Comparison of ENCODE assay signal across 26 mouse cellular contexts in the genomic region with DNA sequence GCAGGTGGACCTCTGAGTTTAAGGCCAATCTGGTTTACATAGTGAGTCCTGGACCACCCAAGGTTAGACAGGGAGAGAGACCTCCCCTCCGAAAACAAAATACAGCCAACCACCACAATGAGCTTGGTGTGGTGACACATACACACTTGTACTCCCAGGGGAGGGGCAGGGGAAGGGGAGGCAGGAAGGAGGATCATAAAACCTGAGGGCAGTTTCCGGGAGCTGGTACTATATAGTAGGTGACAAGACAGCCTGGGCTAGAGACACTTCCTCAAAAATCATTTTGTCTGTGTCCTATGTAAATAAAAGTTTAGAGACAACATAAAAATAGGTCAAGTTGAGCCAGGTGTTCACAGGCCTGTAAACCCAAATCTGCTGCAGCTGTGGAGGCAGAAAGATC. TPM values are rescaled to one million over a fixed set of nuclear protein-coding genes. Genes with fewer than 3 reads are reported as not detected.
DNase-seq lines count a peak whose midpoint lies in the region; ATAC-seq and TF ChIP-seq lines count a peak whose summit lies in the region.
"Had no signal": no experiment of that assay in that cellular context is flagged by ENCODE, and none has a peak within 500 bp of the region (broad histone marks: within the 10 kb centered on the region; RNA-seq: fewer than 3 reads in every experiment).

No protein-coding gene starts in this region.

- intact Hi-C loops in heart, postnatal 36 days (cut with DNase I): loop anchor here (2.0 to 5.0 kb wide), 2 partner anchors 14 to 35 kb away; a partner anchor contains a TSS

- no peak overlapping the region for H3K4me2 ChIP-seq in midbrain, embryonic 11.5 days
- no peak overlapping the region for H3K4me2 ChIP-seq in midbrain, embryonic 15.5 days
- no peak overlapping the region for H3K4me2 ChIP-seq in CH12.LX (ENCODE audit: insufficient read depth, low read depth, poor library complexity, severe bottlenecking)
- H3K4me2 ChIP-seq: hindbrain, embryonic 12.5 days; intestine, embryonic 15.5 days; midbrain, embryonic 12.5 days; stomach, embryonic 15.5 days had no signal

- DNase-seq in midbrain, embryonic 11.5 days (ENCODE audit: low spot score, missing footprints): peak; percentile 77
- DNase-seq in CH12.LX (ENCODE audit: extremely low read depth): peak; percentile 68
- DNase-seq in thymus, adult 2 months: peak; percentile 41
- DNase-seq in thymus, postnatal 36 days: peak; percentile 33 to 56
- DNase-seq in lung, postnatal 10 days: no peak
- DNase-seq in heart, postnatal 36 days: no peak
- DNase-seq: adrenal gland, postnatal 10 days; cerebellum, adult 11 months; cerebellum, adult 9-10 months; heart, postnatal 14 days; kidney, adult 2 months; kidney, postnatal 36 days; liver, embryonic 13.5 days; lung, adult 2 months; lung, postnatal 14 days; retina, postnatal 1 day; right cerebral cortex, postnatal 14 days; spleen, adult 18-20 months had no signal

- H3K36me3 ChIP-seq in midbrain, embryonic 11.5 days (ENCODE audit: control insufficient read depth, insufficient read depth, low read length): 0 out of 2 replicates have a peak, but pooled peaks cover 2% of the 10 kb centered on the region
- H3K36me3 ChIP-seq in midbrain, embryonic 15.5 days (replicated peaks): 0 out of 2 replicates have a peak, but pooled peaks cover 6% of the 10 kb centered on the region
- H3K36me3 ChIP-seq in CH12.LX (replicated peaks in 1 of 2; ENCODE audit: control insufficient read depth in 1 of 2, insufficient read depth in 1 of 2, low read length in 1 of 2): peaks cover 3 to 33% of the 10 kb centered on the region in 2 experiments
- peaks cover 13% of the 10 kb centered on the region for H3K36me3 ChIP-seq in thymus, adult 2 months (ENCODE audit: control insufficient read depth, insufficient read depth, low read length)

- WGBS in midbrain, embryonic 11.5 days: 84% methylated on average over 2 of the region's 2 CpGs
- 90% methylated on average over 2 of the region's 2 CpGs for WGBS in midbrain, embryonic 15.5 days
- 76% methylated on average over 2 of the region's 2 CpGs for WGBS in thymus, adult 2 months

- peaks cover 25% of the 10 kb centered on the region for H3K79me2 ChIP-seq in CH12.LX (replicated peaks; ENCODE audit: control insufficient read depth, extremely low read depth, insufficient read depth, poor library complexity, severe bottlenecking)

- no peaks in the 10 kb centered on the region for H3K27me3 ChIP-seq in midbrain, embryonic 11.5 days (ENCODE audit: control insufficient read depth, insufficient read depth, low read length)
- 0 out of 2 replicates have a peak, but pooled peaks cover 4% of the 10 kb centered on the region for H3K27me3 ChIP-seq in midbrain, embryonic 15.5 days (replicated peaks)
- no peaks in the 10 kb centered on the region for H3K27me3 ChIP-seq in CH12.LX (replicated peaks)
- H3K27me3 ChIP-seq in thymus, adult 2 months (ENCODE audit: control insufficient read depth, insufficient read depth, low read length): no peaks in the 10 kb centered on the region
- H3K27me3 ChIP-seq: intestine, embryonic 15.5 days; liver, embryonic 13.5 days; midbrain, embryonic 12.5 days; stomach, embryonic 15.5 days had no signal

- no peak overlapping the region for H3K9ac ChIP-seq in midbrain, embryonic 11.5 days (ENCODE audit: low read length)
- H3K9ac ChIP-seq in midbrain, embryonic 15.5 days: no peak overlapping the region
- no peak overlapping the region for H3K9ac ChIP-seq in CH12.LX (ENCODE audit: insufficient read depth, low read depth)
- H3K9ac ChIP-seq: hindbrain, embryonic 12.5 days; intestine, embryonic 15.5 days; liver, embryonic 13.5 days; midbrain, embryonic 12.5 days; stomach, embryonic 15.5 days had no signal

- no peak for TF ChIP-seq EP300 in CH12.LX (IDR thresholded peaks at IDR 0.05; ENCODE audit: low read length)

- no peak overlapping the region for H3K4me3 ChIP-seq in midbrain, embryonic 11.5 days (ENCODE audit: low read depth, low read length)
- no peak overlapping the region for H3K4me3 ChIP-seq in midbrain, embryonic 15.5 days
- H3K4me3 ChIP-seq in CH12.LX (replicated peaks in 1 of 3; ENCODE audit: low read depth in 2 of 3, low read length in 2 of 3, poor library complexity in 1 of 3): no peak overlapping the region
- H3K4me3 ChIP-seq in thymus, adult 2 months (ENCODE audit: control insufficient read depth, insufficient read depth, low read length): no peak overlapping the region
- H3K4me3 ChIP-seq: hindbrain, embryonic 12.5 days; intestine, embryonic 15.5 days; liver, embryonic 13.5 days; midbrain, embryonic 12.5 days; stomach, embryonic 15.5 days had no signal

- H3K9me3 ChIP-seq in midbrain, embryonic 11.5 days (ENCODE audit: control insufficient read depth, low read length): no peaks in the 10 kb centered on the region
- H3K9me3 ChIP-seq in midbrain, embryonic 15.5 days: no peaks in the 10 kb centered on the region
- H3K9me3 ChIP-seq in CH12.LX (replicated peaks; ENCODE audit: low read length): no peaks in the 10 kb centered on the region
- H3K9me3 ChIP-seq: G1E; hindbrain, embryonic 12.5 days; intestine, embryonic 15.5 days; liver, embryonic 13.5 days; midbrain, embryonic 12.5 days; stomach, embryonic 15.5 days had no signal

- dilution Hi-C loops in CH12.LX (cut with MboI; ENCODE audit: extremely low pct_ligation_motif_present, extremely low pct_unique_long_range_greater_than_20kb, low sequenced_read_pairs): no loop called here

- no peak overlapping the region for H3K27ac ChIP-seq in midbrain, embryonic 11.5 days (ENCODE audit: low read depth, low read length)
- H3K27ac ChIP-seq in midbrain, embryonic 15.5 days: no peak overlapping the region
- H3K27ac ChIP-seq in CH12.LX (ENCODE audit: insufficient read depth, low read depth): no peak overlapping the region
- H3K27ac ChIP-seq in thymus, adult 2 months (ENCODE audit: control insufficient read depth, insufficient read depth, low read length): peak overlapping the region; percentile 93
- H3K27ac ChIP-seq: hindbrain, embryonic 12.5 days; hindbrain, postnatal 0 days; intestine, embryonic 15.5 days; midbrain, embryonic 12.5 days; stomach, embryonic 15.5 days had no signal

- H3K4me1 ChIP-seq in midbrain, embryonic 11.5 days (ENCODE audit: control insufficient read depth, insufficient read depth, low read length): peaks cover 20% of the 10 kb centered on the region
- H3K4me1 ChIP-seq in midbrain, embryonic 15.5 days: peaks cover 17% of the 10 kb centered on the region
- peaks cover 3 to 37% of the 10 kb centered on the region in 2 experiments; a peak in 3 of 4 replicates for H3K4me1 ChIP-seq in CH12.LX (ENCODE audit: control insufficient read depth in 1 of 2, insufficient read depth in 2 of 2)
- H3K4me1 ChIP-seq in thymus, adult 2 months (replicated peaks; ENCODE audit: control insufficient read depth, insufficient read depth, low read length): peaks cover 17% of the 10 kb centered on the region

- in situ Hi-C loops in CH12.LX (cut with MboI; ENCODE audit: low pct_ligation_motif_present, low pct_unique_long_range_greater_than_20kb, low sequenced_read_pairs): no loop called here

- no peak for TF ChIP-seq CTCF in CH12.LX (conservative IDR thresholded peaks at IDR 0.05 in 1 of 2, IDR thresholded peaks at IDR 0.05 in 1 of 2; ENCODE audit: low read depth in 2 of 2, low read length in 2 of 2)
- TF ChIP-seq CTCF in thymus, adult 2 months (IDR thresholded peaks at IDR 0.05; ENCODE audit: borderline replicate concordance, control insufficient read depth, extremely low read depth, insufficient read depth, low read length, poor library complexity): no peak

- TF ChIP-seq RAD21 in CH12.LX (IDR thresholded peaks at IDR 0.05; ENCODE audit: low read depth, low read length): no peak

- TF ChIP-seq POLR2A in CH12.LX (IDR thresholded peaks at IDR 0.05; ENCODE audit: low read depth, low read length): no peak
- no peak for TF ChIP-seq POLR2A in thymus, adult 2 months (IDR thresholded peaks at IDR 0.05; ENCODE audit: control insufficient read depth, extremely low read depth, insufficient read depth, low read length, poor library complexity)

- no peak for ATAC-seq in midbrain, embryonic 11.5 days (ENCODE audit: low FRiP score)
- no peak for ATAC-seq in midbrain, embryonic 15.5 days (replicated peaks)
- ATAC-seq: forebrain, embryonic 16.5 days; hindbrain, postnatal 0 days; intestine, embryonic 15.5 days had no signal

RNA-seq across cellular contexts. Expression of a gene that starts 1.8 kb away (rescaled TPM):
- polyA plus RNA-seq in midbrain, embryonic 11.5 days (2014; fragmentation: Nextera tagmentation; extraction: Ambion mirVana): 25.6 and 28.0 TPM in 2 replicates
- polyA plus RNA-seq in midbrain, embryonic 15.5 days (2015; fragmentation: Nextera tagmentation; extraction: Ambion mirVana): 28.4 and 30.5 TPM in 2 replicates
- total RNA-seq in CH12.LX (2012; rRNA removed) (16.5 and 16.6 TPM in 2 replicates), CH12.LX (2014; rRNA removed) (13.6 and 14.0 TPM in 2 replicates)
- polyA plus RNA-seq in CH12.LX (2012; ENCODE audit: insufficient read length, low read depth): 18.9 and 22.3 TPM in 2 replicates
- 71.1 and 71.9 TPM in 2 replicates for polyA plus RNA-seq in thymus, adult 2 months (2012; rRNA removed)
- total RNA-seq in heart, postnatal 36 days (2021): 1 to 10 TPM; 7.8 to 8.7 TPM

RNA-seq across cellular contexts. Expression of a gene that starts 12.8 kb away (rescaled TPM):
- 9.8 and 10.4 TPM in 2 replicates for polyA plus RNA-seq in midbrain, embryonic 11.5 days (2014; fragmentation: Nextera tagmentation; extraction: Ambion mirVana)
- polyA plus RNA-seq in midbrain, embryonic 15.5 days (2015; fragmentation: Nextera tagmentation; extraction: Ambion mirVana): 27.3 and 30.6 TPM in 2 replicates
- 7.2 TPM in 2 replicates for total RNA-seq in CH12.LX (2012; rRNA removed)
- 2.5 and 2.9 TPM in 2 replicates for total RNA-seq in CH12.LX (2014; rRNA removed)
- polyA plus RNA-seq in CH12.LX (2012; ENCODE audit: insufficient read length, low read depth): 7.3 and 8.6 TPM in 2 replicates
- 94.1 and 110 TPM in 2 replicates for polyA plus RNA-seq in thymus, adult 2 months (2012; rRNA removed)
- 10 to 100 TPM; 14.0 to 14.2 TPM for total RNA-seq in heart, postnatal 36 days (2021)

RNA-seq across cellular contexts. Expression of a gene that starts 18.6 kb away (rescaled TPM):
- 41.8 and 48.9 TPM in 2 replicates for polyA plus RNA-seq in midbrain, embryonic 11.5 days (2014; fragmentation: Nextera tagmentation; extraction: Ambion mirVana)
- 36.5 and 36.9 TPM in 2 replicates for polyA plus RNA-seq in midbrain, embryonic 15.5 days (2015; fragmentation: Nextera tagmentation; extraction: Ambion mirVana)
- total RNA-seq in CH12.LX (2012; rRNA removed): 15.8 and 16.2 TPM in 2 replicates
- 6.4 and 8.5 TPM in 2 replicates for total RNA-seq in CH12.LX (2014; rRNA removed)
- polyA plus RNA-seq in CH12.LX (2012; ENCODE audit: insufficient read length, low read depth): 31.5 and 41.7 TPM in 2 replicates
- polyA plus RNA-seq in thymus, adult 2 months (2012; rRNA removed): 47.9 and 49.5 TPM in 2 replicates
- 10 to 100 TPM; 18.6 to 22.4 TPM for total RNA-seq in heart, postnatal 36 days (2021)

RNA-seq across cellular contexts. Expression of a gene that starts 18.8 kb away (rescaled TPM):
- 3.2 and 4.8 TPM in 2 replicates for polyA plus RNA-seq in midbrain, embryonic 11.5 days (2014; fragmentation: Nextera tagmentation; extraction: Ambion mirVana)
- 30.4 and 31.1 TPM in 2 replicates for polyA plus RNA-seq in midbrain, embryonic 15.5 days (2015; fragmentation: Nextera tagmentation; extraction: Ambion mirVana)
- total RNA-seq in CH12.LX (2012; rRNA removed) (0.38 and 0.72 TPM in 2 replicates), CH12.LX (2014; rRNA removed) (0.23 TPM in 2 replicates)
- 0.82 and 1.1 TPM in 2 replicates for polyA plus RNA-seq in CH12.LX (2012; ENCODE audit: insufficient read length, low read depth)
- 1.2 and 2.7 TPM in 2 replicates for polyA plus RNA-seq in thymus, adult 2 months (2012; rRNA removed)
- under 1 TPM; 0.69 to 0.79 TPM for total RNA-seq in heart, postnatal 36 days (2021)

RNA-seq across cellular contexts. Expression of a gene that starts 27.2 kb away (rescaled TPM):
- polyA plus RNA-seq in midbrain, embryonic 11.5 days (2014; fragmentation: Nextera tagmentation; extraction: Ambion mirVana): 355 and 377 TPM in 2 replicates
- 121 and 132 TPM in 2 replicates for polyA plus RNA-seq in midbrain, embryonic 15.5 days (2015; fragmentation: Nextera tagmentation; extraction: Ambion mirVana)
- total RNA-seq in CH12.LX (2012; rRNA removed): 488 and 589 TPM in 2 replicates
- total RNA-seq in CH12.LX (2014; rRNA removed): 32.5 and 36.3 TPM in 2 replicates
- polyA plus RNA-seq in CH12.LX (2012; ENCODE audit: insufficient read length, low read depth): 39.5 and 56.6 TPM in 2 replicates
- 891 and 1,033 TPM in 2 replicates for polyA plus RNA-seq in thymus, adult 2 months (2012; rRNA removed)
- total RNA-seq in heart, postnatal 36 days (2021): 10 to 100 TPM; 13.3 to 13.6 TPM

Comparison
In these comparisons a context has a peak if more than half of its experiments do, and no peak if none do; other contexts are left out.
1. DNase-seq: peak in midbrain, embryonic 11.5 days (single experiment), CH12.LX (single experiment), thymus, adult 2 months (single experiment) and thymus, postnatal 36 days (2 of 2); none in lung, postnatal 10 days (single experiment) and heart, postnatal 36 days (0 of 2).